Mouse (Mus musculus) cerebellum, adult 9-10 months (tissue): Measurements from ENCODE around the gene Surf4.
"Not testable (repeated sequence)": the region's sequence is repeated elsewhere in the genome, so short reads cannot be mapped to it uniquely, and the experiment has no call there.

Source experiments
- DNase-seq: peaks from one replicate; pipeline ENCODE4 v3.0.0; 2022

The Surf4 gene

DNA sequence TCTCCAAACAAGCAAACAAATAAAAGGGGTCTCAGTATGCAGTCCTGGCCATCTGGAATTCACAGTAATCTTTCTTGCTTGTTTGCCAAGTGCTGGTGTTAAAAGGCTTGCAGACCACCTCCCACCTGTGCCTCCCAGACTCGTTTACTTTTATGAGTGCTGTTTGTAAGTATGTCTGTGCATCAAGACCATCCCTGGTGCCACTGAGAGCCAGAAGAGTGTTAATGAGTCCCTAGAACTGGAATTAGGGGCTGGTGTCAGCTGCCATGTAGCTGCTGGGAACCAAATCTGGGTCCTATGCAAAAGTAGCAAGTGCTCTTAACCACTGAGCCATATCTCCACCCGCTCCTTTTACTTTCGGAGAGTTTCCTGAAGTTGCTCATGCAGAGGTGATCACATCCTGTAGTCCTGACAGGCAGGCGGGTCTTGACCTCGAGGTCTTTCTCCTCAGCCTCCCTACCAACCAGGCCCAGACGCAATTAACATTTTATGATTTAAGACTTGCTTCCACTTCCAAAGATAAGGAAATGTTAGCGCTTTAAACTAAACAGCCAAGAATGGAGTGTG lies 31.8 kb downstream of the Surf4 start:
- DNase-seq = no peak

DNA sequence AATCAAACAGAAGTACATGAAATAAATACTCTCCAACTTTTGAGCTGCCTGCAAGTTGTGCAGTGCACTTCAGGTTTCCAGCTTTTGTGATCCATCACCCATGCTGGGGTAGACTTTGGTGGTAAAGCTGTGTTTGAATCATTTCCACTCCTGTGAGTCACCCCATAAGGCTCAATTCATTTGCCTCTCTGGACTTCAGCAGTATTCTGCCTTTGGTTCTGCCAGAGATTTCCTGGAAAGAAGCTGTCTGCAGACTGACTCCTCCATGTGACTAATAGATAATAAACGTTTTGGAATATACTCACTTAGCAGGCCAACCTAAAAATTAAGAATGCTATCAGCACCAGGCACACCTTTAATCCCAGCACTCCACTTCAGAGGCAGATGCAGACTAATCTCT lies 33.0 kb downstream of the Surf4 start:
- DNase-seq = no peak

DNA sequence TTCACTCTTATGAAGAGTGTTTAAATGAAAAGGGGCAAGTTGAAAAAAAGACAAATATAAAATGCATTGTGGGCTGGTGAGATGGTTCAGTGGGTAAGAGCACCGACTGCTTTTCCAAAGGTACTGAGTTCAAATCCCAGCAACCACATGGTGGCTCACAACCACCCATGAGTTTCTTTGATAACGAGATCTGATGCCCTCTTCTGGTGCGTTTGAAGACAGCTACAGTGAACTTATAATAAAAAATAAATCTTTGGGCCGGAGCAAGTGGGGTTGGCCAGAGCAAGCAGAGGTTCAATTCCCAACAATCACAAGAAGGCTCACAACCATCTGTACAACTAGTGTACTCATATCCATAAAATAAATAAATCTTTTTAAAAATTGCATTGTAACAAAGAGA lies 37.8 kb downstream of the Surf4 start:
- no peak for DNase-seq

DNA sequence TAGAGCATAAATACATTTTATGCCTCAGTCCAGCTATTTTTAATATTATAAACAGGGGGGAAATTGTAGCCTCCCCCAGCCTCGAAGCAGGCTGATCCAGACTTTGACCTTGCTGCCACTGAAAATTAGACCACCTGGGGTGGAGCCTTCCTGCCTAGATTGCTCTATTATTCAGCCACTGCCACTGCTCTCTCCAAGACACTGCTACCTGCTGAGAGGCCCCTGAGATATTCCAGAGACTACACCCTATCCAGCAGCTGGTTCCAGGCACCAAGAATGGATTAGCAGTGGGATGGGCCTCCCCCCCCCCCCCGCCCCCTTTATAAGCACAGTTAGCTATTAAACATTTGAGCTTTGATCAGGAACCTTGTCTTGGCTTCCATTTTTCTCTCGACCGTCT lies 47.6 kb downstream of the Surf4 start:
- not testable (repeated sequence) for DNase-seq

DNA sequence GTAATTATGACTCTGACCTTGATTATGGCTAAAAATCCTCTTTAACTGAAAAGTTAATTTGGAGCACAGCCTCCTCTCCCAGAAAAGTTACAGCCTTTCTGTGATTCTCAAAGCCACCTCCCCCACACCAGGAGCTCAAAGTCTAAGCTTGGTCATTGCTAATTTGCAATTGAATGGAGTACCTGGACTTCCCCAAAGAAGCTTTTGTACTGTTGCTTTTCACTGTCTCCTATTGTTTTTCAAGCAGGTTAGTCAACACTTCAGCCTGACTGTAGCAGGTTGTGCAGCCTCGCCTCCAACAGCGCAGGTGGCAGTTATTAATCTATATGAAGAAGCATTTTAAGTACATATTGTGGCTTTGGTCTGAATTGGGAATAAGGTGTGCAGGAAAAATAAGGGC lies 48.2 kb downstream of the Surf4 start:
- not testable (repeated sequence) for DNase-seq

DNA sequence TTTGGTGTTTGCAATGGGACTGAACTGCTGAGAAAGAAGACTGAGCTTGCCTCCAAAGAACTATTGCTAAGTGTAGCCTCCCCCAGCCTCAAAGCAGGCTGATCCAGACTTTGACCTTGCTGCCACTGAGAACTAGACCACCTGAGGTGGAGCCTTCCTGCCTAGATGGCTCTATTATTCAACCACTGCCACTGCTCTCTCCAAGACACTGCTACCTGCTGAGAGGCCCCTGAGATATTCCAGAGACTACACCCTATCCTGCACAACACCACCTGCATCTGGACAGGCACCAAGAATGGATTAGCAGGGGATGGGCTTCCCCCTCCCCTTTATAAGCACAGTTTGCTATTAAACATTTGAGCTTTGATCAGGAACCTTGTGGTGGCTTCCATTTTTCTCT lies 55.2 kb downstream of the Surf4 start:
- no peak for DNase-seq

DNA sequence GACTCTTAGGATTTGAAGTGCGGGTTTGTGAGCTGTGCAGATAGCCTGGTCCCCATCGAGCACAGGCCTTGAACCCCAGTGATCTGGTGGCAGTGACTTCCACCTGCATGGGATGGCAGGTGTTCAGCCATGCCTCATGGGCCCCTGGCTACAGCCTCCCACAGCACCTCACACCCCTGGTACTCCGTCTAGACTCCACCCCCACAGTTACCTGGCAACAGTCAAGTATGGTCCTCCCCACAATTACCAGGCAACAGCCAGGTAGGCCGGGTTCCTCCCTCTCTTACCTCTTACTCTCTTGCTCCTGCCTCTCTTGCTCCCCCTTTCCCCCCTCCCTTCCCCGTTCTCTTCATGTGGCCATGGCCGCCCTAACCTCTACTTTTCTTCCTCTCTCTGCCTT lies 63.1 kb downstream of the Surf4 start:
- no peak for DNase-seq
